Mouse (Mus musculus) testis, adult 2 months (tissue): ENCODE measurements around the gene Larp4. TPM values are rescaled to one million over a fixed set of nuclear protein-coding genes. Genes with fewer than 3 reads are reported as not detected.

Source experiments
- H3K27ac ChIP-seq: fragments of 200-500 bp; 2 replicates; pipeline ENCODE4 v1.5.1; 2012; ENCODE audit warnings: low read depth, low read length; ENCODE audit not compliant: control insufficient read depth, insufficient read depth
- H3K27me3 ChIP-seq: fragments of 200-500 bp; 2 replicates; pipeline ENCODE4 v1.6.1; 2012; ENCODE audit warnings: mild to moderate bottlenecking, low read length, moderate library complexity; ENCODE audit not compliant: control insufficient read depth, insufficient read depth
- H3K36me3 ChIP-seq: fragments of 200-500 bp; 2 replicates; pipeline ENCODE4 v1.6.1; 2012; ENCODE audit warnings: mild to moderate bottlenecking, low read length; ENCODE audit not compliant: control insufficient read depth, insufficient read depth
- H3K4me1 ChIP-seq: fragments of 200-500 bp; 2 replicates; pipeline ENCODE4 v1.6.1; 2012; ENCODE audit warnings: low read length; ENCODE audit not compliant: control insufficient read depth, insufficient read depth
- H3K4me3 ChIP-seq: fragments of 200-500 bp; 2 replicates; pipeline ENCODE4 v1.5.1; 2012; ENCODE audit warnings: low read depth, mild to moderate bottlenecking, low read length, moderate library complexity, mixed read lengths; ENCODE audit not compliant: control insufficient read depth
- CTCF ChIP-seq: fragments of 200-500 bp; IDR thresholded peaks from 2 replicates; pipeline ENCODE4 v1.5.1; 2012; ENCODE audit warnings: low read depth, mild to moderate bottlenecking, inconsistent platforms, low read length, moderate library complexity; ENCODE audit not compliant: control insufficient read depth, insufficient read depth, insufficient replicate concordance
- POLR2A ChIP-seq: fragments of 200-500 bp; IDR thresholded peaks from 2 replicates; pipeline ENCODE4 v1.6.1; 2012; ENCODE audit warnings: low read depth, mild to moderate bottlenecking, inconsistent platforms, low read length, moderate library complexity; ENCODE audit not compliant: control insufficient read depth
- polyA plus RNA-seq: library from polyadenylated mRNA; depleted of rRNA; stranded (reverse); fragments of >200 nt; gene quantifications from 2 replicates; pipeline ENCODE4 v1.2.3, GENCODE M21; 2012

Gene Larp4
- polyA plus RNA-seq, 1 experiment = 37.9 TPM

- no peaks in the 10 kb centered on the region for H3K27me3 ChIP-seq
- H3K36me3 ChIP-seq = no peaks in the 10 kb centered on the region
- H3K27ac ChIP-seq = no peak overlapping the region
- H3K4me1 ChIP-seq = no peaks in the 10 kb centered on the region
- no peak for TF ChIP-seq CTCF
- no peak for TF ChIP-seq POLR2A
- no peak overlapping the region for H3K4me3 ChIP-seq
These were observed 62.7 kb downstream of the Larp4 start for GRCm38 (mm10) chr15:100032546-100032945.

GRCm38 (mm10) chr15:100038470-100038971, 68.7 kb downstream of the Larp4 start, which contains the start of gene Dip2b:
Gene Dip2b (plus strand): TSS chr15:100038664.
- Histone ChIP-seq H3K27me3 (no peaks in the 10 kb centered on the region), H3K4me1 (peaks cover 5% of the 10 kb centered on the region), H3K36me3 (no peaks in the 10 kb centered on the region), H3K4me3 (peak within 1 kb of the TSS; percentile 87), H3K27ac (peak within 1 kb of the TSS; percentile 77)
- peak; percentile 99 for TF ChIP-seq CTCF
- peak; percentile 39 for TF ChIP-seq POLR2A

GRCm38 (mm10) chr15:100039001-100039701, 69.3 kb downstream of the Larp4 start:
- peak overlapping the region; percentile 77 for H3K27ac ChIP-seq
- H3K4me1 ChIP-seq = peaks cover 5% of the 10 kb centered on the region
- H3K27me3 ChIP-seq = no peaks in the 10 kb centered on the region
- no peaks in the 10 kb centered on the region for H3K36me3 ChIP-seq
- TF ChIP-seq CTCF (no peak), POLR2A (no peak)
- H3K4me3 ChIP-seq = peak overlapping the region; percentile 87

GRCm38 (mm10) chr15:100040541-100041266, 70.8 kb downstream of the Larp4 start:
- TF ChIP-seq POLR2A (no peak), CTCF (no peak)
- Histone ChIP-seq H3K4me1 (peaks cover 5% of the 10 kb centered on the region), H3K27ac (no peak overlapping the region), H3K27me3 (no peaks in the 10 kb centered on the region), H3K4me3 (no peak overlapping the region), H3K36me3 (no peaks in the 10 kb centered on the region)

- TF ChIP-seq POLR2A = no peak
- no peak for TF ChIP-seq CTCF
- Histone ChIP-seq H3K36me3 (no peaks in the 10 kb centered on the region), H3K4me1 (peaks cover 5% of the 10 kb centered on the region), H3K4me3 (no peak overlapping the region), H3K27me3 (no peaks in the 10 kb centered on the region), H3K27ac (no peak overlapping the region)
These were observed 71.6 kb downstream of the Larp4 start for GRCm38 (mm10) chr15:100041267-100042047.

GRCm38 (mm10) chr15:100042048-100042400, 72.2 kb downstream of the Larp4 start:
- peaks cover 5% of the 10 kb centered on the region for H3K4me1 ChIP-seq
- H3K27me3 ChIP-seq = no peaks in the 10 kb centered on the region
- H3K36me3 ChIP-seq = no peaks in the 10 kb centered on the region
- no peak overlapping the region for H3K4me3 ChIP-seq
- H3K27ac ChIP-seq = no peak overlapping the region
- TF ChIP-seq CTCF = no peak
- no peak for TF ChIP-seq POLR2A

- Histone ChIP-seq H3K4me3 (no peak overlapping the region), H3K27me3 (no peaks in the 10 kb centered on the region), H3K4me1 (no peaks in the 10 kb centered on the region), H3K36me3 (no peaks in the 10 kb centered on the region), H3K27ac (no peak overlapping the region)
- TF ChIP-seq CTCF = no peak
- TF ChIP-seq POLR2A = no peak
These were observed 75.7 kb downstream of the Larp4 start for GRCm38 (mm10) chr15:100045576-100045975.
